Mouse (Mus musculus): ENCODE measurements around the gene Svs2.
"Not testable (repeated sequence)": the region's sequence is repeated elsewhere in the genome, so short reads cannot be mapped to it uniquely, and the experiment has no call there.

Gene Svs2

DNA sequence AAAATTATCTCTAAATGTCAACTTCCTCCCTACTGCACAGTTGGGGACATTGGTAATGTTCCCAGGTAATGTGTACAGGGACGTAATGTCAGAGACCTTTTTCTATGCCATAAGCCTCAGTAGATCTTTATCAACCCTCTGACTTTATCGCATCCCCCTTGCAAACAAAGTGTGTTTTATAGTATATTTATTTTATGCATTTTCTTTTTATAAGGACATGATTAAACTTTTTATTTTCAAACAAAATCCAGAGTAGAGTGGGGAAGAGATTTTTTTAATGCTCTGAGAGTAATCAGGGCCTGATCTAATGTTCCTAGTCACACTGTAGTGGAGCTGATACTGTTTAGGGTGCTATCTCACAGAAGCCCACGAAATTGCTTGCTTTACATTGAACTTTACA lies at the start of gene Svs2:
TSS of gene Svs2 (minus strand) at position 101 of the 400 bp plus-strand sequence.
- no peak for DNase-seq (ENCODE audit: low spot score in 2 of 2)

DNA sequence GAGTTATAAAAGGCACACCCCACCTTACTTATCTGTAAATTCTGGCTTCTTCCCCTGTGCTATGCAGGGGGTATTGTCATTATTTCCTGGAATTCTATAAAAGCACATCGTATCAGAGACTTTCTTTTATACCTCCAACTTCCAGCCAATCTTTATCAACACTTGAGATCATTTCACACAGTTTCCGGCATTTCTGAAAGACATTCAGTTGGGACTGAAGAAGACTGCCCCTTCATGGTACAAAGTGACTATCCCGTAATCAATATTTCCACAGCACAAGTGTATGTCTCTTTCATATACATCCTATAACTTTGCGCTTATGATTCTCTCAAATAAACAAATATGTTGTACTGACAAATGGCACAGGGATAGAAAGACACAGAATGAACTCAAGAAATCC lies 40.1 kb upstream of the Svs2 start, which contains the start of gene Svs4:
TSS of gene Svs4 (minus strand) at position 101 of the 400 bp plus-strand sequence.
- no peak for DNase-seq (ENCODE audit: low spot score in 2 of 2)

DNA sequence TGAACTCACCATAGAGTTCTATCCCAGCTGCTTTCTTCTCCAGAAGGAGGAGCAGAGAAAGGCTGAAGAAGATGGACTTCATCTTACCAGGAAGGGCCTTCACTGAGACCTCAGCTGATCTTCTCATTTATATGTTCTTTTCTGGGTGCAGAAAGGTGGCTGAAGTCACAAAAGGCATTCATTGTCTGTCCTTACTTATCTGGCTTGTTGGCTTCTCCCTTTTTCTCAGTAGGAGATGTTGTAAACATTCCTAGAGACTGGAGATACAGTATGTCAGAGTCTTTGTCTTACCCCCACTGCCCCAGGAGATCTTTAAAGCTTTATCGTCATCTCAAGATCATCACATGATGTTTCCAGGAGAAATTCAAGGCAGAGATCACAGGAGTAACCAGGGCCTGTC lies 18.3 kb upstream of the Svs2 start, which contains the start of gene Svs3b:
TSS of gene Svs3b (minus strand) at position 101 of the 400 bp plus-strand sequence.
- DNase-seq (ENCODE audit: low spot score in 2 of 2): not testable (repeated sequence)

GRCm38 (mm10) chr2:164232671-164233070 lies 5.6 kb downstream of the Svs2 start:
- no peak for DNase-seq (ENCODE audit: low spot score in 2 of 2)

GRCm38 (mm10) chr2:164228361-164229070 lies 9.8 kb downstream of the Svs2 start:
- DNase-seq (ENCODE audit: low spot score in 2 of 2): no peak

GRCm38 (mm10) chr2:164221522-164221921 lies 16.7 kb downstream of the Svs2 start, which contains the start of gene Wfdc15b:
Gene Wfdc15b, minus strand, starts transcription at chr2:164221660.
- no peak for DNase-seq (ENCODE audit: low spot score in 2 of 2)

GRCm38 (mm10) chr2:164219295-164219694 lies 19.0 kb downstream of the Svs2 start:
- DNase-seq (ENCODE audit: low spot score in 2 of 2): no peak

GRCm38 (mm10) chr2:164212711-164213110 lies 25.6 kb downstream of the Svs2 start:
- no peak for DNase-seq (ENCODE audit: low spot score in 2 of 2)

DNA sequence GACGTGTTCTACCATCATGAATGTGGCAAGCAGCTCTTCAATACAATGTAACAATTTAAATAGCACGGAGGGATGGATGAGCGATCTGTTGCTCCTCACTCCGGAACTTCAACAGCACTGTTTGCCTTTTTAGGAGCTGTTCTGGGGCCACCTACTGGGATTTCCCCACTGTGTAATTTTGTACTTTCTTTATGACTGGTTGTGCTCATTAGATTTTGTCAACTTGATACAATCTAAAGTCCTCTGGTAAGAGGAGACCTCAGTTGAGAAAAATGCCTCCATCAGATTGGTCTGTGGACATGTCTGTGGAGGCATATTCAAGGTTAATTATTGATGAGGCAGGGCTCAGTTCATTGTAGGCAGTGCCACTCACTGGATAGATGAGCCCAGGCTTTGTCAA lies 27.4 kb downstream of the Svs2 start:
- no peak for DNase-seq (ENCODE audit: low spot score in 2 of 2)

DNA sequence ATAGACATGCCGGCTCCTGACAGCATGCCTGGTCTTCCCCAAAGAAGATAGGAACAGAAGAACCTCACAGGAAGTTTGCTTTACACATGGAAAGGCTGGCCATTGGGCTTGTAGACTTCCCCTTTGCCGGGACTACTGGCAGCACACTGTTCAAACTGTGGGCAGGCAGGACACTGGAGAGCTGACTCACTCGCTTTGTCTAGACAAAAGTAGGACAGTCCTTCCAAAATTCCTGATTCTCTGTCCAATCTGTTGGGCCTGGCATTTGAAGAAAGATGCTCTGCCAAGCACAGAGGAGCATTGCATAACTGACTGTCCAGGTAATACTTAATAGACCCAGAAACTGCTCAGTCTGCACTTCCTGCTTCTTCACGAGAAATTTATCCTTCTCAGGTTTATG lies 31.6 kb downstream of the Svs2 start:
- no peak for DNase-seq (ENCODE audit: low spot score in 2 of 2)

GRCm38 (mm10) chr2:164206011-164206410 lies 32.3 kb downstream of the Svs2 start:
- not testable (repeated sequence) for DNase-seq (ENCODE audit: low spot score in 2 of 2)

DNA sequence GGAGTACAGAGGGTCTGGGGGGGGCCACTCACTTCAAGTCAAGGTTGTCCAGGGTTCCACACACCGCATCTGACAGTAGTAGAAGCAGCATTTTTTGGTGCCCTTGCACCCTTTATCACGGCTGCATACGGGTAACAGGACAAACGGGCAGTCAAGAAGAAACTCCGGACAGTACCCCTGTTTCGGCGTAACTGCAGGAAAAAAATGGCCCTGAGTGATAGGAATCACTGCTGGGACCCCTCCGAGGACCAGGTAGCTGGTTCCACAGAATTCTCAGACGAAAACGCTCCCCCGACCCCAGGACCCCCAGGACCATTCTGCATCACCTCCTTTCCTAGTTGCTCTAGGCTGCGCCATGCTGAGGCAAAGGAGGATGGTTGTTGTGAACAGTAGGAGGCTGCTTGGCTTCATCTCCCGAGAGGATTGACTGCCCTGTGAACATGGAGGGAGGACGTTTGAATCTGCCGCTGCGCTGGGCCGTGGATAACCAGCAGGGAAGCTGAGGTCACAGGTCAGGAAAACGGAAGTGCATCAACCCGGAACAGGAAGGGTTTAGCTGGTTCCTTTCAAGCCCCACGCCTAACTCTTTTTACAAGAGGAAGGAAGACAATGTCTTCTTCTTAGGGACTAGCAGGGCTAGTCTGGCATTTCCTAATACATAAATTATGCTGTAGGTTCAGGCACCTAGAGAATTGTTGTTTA lies 38.5 kb downstream of the Svs2 start, which contains the start of gene Wfdc15a:
TSS of gene Wfdc15a (minus strand) at position 505 of the 702 bp plus-strand sequence.
- no peak for DNase-seq (ENCODE audit: low spot score in 2 of 2)

DNA sequence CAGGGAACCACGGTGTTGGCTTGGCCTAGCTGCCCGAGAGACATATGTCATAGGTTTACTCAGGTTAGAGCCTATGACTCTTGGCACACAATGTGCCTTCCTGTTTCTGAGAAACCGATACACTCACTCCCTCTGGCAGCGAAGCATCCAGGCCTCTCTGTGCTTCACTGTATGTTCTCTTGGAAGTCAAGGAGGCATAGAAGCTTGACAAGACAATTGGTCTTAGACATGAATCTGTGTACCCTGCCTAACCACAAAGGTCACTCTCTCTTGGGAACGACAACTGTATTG lies 41.6 kb downstream of the Svs2 start:
- no peak for DNase-seq (ENCODE audit: low spot score in 2 of 2)

GRCm38 (mm10) chr2:164195971-164196699 lies 42.1 kb downstream of the Svs2 start:
- no peak for DNase-seq (ENCODE audit: low spot score in 2 of 2)

- DNase-seq (ENCODE audit: low spot score in 2 of 2): no peak
Measured at GRCm38 (mm10) chr2:164194959-164195630, 43.2 kb downstream of the Svs2 start.

- no peak for DNase-seq (ENCODE audit: low spot score in 2 of 2)
Measured at GRCm38 (mm10) chr2:164192279-164192678, 46.0 kb downstream of the Svs2 start.

DNA sequence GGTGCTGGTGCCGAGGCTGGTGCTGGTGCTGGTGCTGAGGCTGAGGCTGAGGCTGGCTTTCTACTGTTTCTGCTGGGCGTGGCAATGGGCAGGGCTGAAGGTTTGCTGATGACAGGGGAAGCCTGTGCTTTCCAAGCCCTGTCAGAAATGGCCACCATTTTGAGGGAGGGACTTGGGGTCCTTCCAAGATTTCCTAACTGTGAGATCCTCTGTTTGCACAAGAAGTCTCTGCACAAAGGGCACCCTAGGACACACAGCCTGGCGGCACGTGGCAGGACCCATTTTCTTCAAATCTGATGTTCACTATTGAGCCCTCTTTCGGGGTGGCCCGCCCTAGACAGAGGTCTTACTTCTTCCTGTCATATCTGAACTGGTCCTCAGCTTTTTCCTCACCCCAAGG lies 47.7 kb downstream of the Svs2 start, which contains the start of gene Wfdc12:
TSS of gene Wfdc12 (minus strand) at position 33 of the 400 bp plus-strand sequence.
- DNase-seq (ENCODE audit: low spot score in 2 of 2): no peak

- DNase-seq (ENCODE audit: low spot score in 2 of 2): no peak
Measured at GRCm38 (mm10) chr2:164188722-164189121, 49.5 kb downstream of the Svs2 start.

All from frontal cortex, postnatal 25 days (tissue).